Mouse (Mus musculus) embryonic facial prominence, embryonic 11.5 days (tissue): ENCODE measurements around the gene Syde2. TPM values are rescaled to one million over a fixed set of nuclear protein-coding genes. Genes with fewer than 3 reads are reported as not detected.

ENCODE experiments used
- polyA plus RNA-seq: library from polyadenylated mRNA; unstranded; fragments of >200 nt; fragmentation: Nextera tagmentation; extraction: Ambion mirVana; gene quantifications from 2 replicates; pipeline ENCODE4 v1.2.1, GENCODE M21; 2014

Gene Syde2
- polyA plus RNA-seq, 1 experiment from 2014 or later: 1.9 TPM

Other genes starting within 250 kb of the Syde2 start
- gene Ddah1, start 229.2 kb upstream of the Syde2 start, polyA plus RNA-seq: 23.7 and 28.0 TPM in 2 replicates
- 59.5 and 61.5 TPM in 2 replicates for gene Bcl10, start 65.1 kb upstream of the Syde2 start, polyA plus RNA-seq
- 57.8 and 70.0 TPM in 2 replicates for gene 2410004B18Rik, start 49.9 kb upstream of the Syde2 start, polyA plus RNA-seq
- gene Wdr63, start 120.3 kb downstream of the Syde2 start, polyA plus RNA-seq: 0.50 TPM in 1 of 2 replicates, not detected in the other
- 8.6 and 9.2 TPM in 2 replicates for gene Mcoln3, start 129.6 kb downstream of the Syde2 start, polyA plus RNA-seq
- gene Mcoln2, start 162.0 kb downstream of the Syde2 start, polyA plus RNA-seq: 0.29 and 0.54 TPM in 2 replicates
- gene Lpar3, start 233.1 kb downstream of the Syde2 start, polyA plus RNA-seq: 0.88 and 1.3 TPM in 2 replicates